Mouse (Mus musculus) C2C12 (cell line): Measurements from ENCODE around the gene Zfp975.
"Not testable (repeated sequence)": the region's sequence is repeated elsewhere in the genome, so short reads cannot be mapped to it uniquely, and the experiment has no call there.

Source experiments
- CTCF ChIP-seq: IDR thresholded peaks from one replicate; pipeline ENCODE4 v1.5.1; 2011; ENCODE audit not compliant: control insufficient read depth, insufficient read depth, insufficient read length
- MAX ChIP-seq: IDR thresholded peaks from one replicate; pipeline ENCODE4 v1.6.1; 2011; ENCODE audit warnings: mild to moderate bottlenecking, control low read depth
- MYOD1 ChIP-seq: IDR thresholded peaks from one replicate; pipeline ENCODE4 v1.6.1; 2011; ENCODE audit warnings: low read depth; ENCODE audit not compliant: control insufficient read depth, insufficient read length
- USF1 ChIP-seq: IDR thresholded peaks from one replicate; pipeline ENCODE4 v1.6.1; 2011; ENCODE audit warnings: low read depth, mild to moderate bottlenecking, control low read depth, moderate library complexity

DNA sequence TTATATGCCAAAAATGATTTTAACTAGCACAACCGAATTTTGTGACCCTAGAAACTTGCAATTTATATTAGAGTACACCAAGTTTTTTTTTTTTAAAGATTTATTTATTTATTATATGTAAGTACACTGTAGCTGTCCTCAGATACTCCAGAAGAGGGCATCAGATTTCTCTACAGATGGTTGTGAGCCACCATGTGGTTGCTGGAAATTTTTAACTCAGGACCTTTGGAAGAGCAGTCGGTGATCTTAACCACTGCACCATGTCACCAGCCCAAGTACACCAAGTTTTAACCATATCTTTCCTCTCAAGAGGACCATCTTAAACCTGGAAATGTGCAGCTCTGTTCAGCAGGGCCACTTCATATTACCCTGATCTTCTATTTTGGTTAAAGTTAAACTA is 37.3 kb downstream of the Zfp975 start:
- not testable (repeated sequence) for TF ChIP-seq CTCF, USF1, MYOD1, MAX
